Mouse (Mus musculus) embryonic facial prominence, embryonic 10.5 days (tissue): ENCODE measurements around the gene Gas1. TPM values are rescaled to one million over a fixed set of nuclear protein-coding genes. Genes with fewer than 3 reads are reported as not detected.

Source experiments
- DNase-seq: peaks from one replicate; pipeline ENCODE4 v3.0.0-alpha.2; 2017; ENCODE audit warnings: low spot score
- H3K27ac ChIP-seq: fragments of 300-500 bp; sonication (generic); replicated peaks from 2 replicates; pipeline ENCODE4 v1.5.1; 2016; ENCODE audit warnings: mild to moderate bottlenecking
- H3K27me3 ChIP-seq: fragments of 300-500 bp; sonication (generic); replicated peaks from 2 replicates; pipeline ENCODE4 v1.6.1; 2016; ENCODE audit warnings: low read depth, mild to moderate bottlenecking; ENCODE audit not compliant: poor library complexity, severe bottlenecking
- H3K36me3 ChIP-seq: fragments of 300-500 bp; sonication (generic); replicated peaks from 2 replicates; pipeline ENCODE4 v1.6.1; 2016; ENCODE audit warnings: mild to moderate bottlenecking, moderate library complexity
- H3K4me1 ChIP-seq: fragments of 300-500 bp; sonication (generic); 2 replicates; pipeline ENCODE4 v1.6.1; 2016
- H3K4me3 ChIP-seq: fragments of 300-500 bp; sonication (generic); 2 replicates; pipeline ENCODE4 v1.5.1; 2016; ENCODE audit warnings: mild to moderate bottlenecking, moderate library complexity
- H3K9me3 ChIP-seq: fragments of 300-500 bp; sonication (generic); 2 replicates; pipeline ENCODE4 v1.6.1; 2016; ENCODE audit warnings: mild to moderate bottlenecking
- WGBS: fragments of 180-500 bp; shearing (Covaris S2); methylation state at CpG from one replicate; pipeline ENCODE4 v1.1.7; 2016; 5-methylcytosine and 5-hydroxymethylcytosine counted together
- polyA plus RNA-seq: library from polyadenylated mRNA; unstranded; fragments of >200 nt; fragmentation: Nextera tagmentation; extraction: Ambion mirVana; gene quantifications from 2 replicates; pipeline ENCODE4 v1.2.1, GENCODE M21; 2016

The Gas1 gene
- polyA plus RNA-seq: 77.9 and 78.3 TPM in 2 replicates

- peaks cover 11% of the 10 kb centered on the region for H3K36me3 ChIP-seq
- peaks cover 45% of the 10 kb centered on the region for H3K4me1 ChIP-seq
- WGBS: under 1% methylated on average over 59 of the region's 59 CpGs
- H3K27me3 ChIP-seq: peaks cover 7% of the 10 kb centered on the region
- H3K27ac ChIP-seq: peak within 1 kb of the TSS; percentile 99
- peak; percentile 98 for DNase-seq
- H3K9me3 ChIP-seq: no peaks in the 10 kb centered on the region
- peak within 1 kb of the TSS; percentile 82 for H3K4me3 ChIP-seq
Observed at GRCm38 (mm10) chr13:60177106-60177796, at the start of gene Gas1. Gene Gas1 (minus strand): TSS chr13:60177365.

DNA sequence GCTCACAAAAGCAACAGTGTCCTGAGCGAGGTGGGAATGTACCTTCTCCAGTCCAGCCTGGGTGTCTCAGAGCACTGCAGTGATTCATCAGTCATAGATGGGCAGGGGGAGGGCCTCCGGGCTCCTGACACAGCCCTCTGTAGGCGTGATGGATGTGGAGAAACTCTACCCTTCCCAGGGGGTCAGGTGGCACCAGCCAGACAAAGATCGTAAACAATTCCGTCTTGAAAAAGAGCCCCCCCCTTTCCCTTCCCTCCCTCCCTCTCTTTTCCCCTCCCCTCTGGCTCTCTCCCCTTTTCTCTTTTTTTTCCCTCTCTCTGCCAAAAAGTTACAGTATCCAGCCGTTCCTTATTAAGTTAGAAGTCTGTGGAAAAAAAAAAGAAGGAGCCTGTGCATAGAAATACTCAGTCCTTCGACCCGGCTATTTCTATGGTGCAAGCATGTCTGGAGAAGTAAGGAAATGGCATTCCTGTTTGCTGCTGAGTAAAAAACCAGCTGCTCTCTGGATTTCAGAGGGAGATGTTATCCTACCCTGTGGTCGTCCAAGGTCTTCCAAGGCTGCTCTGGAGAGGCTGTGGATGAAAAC, 49.2 kb upstream of the Gas1 start:
- Histone ChIP-seq H3K4me3 (peak overlapping the region; percentile 17), H3K9me3 (peaks cover 7% of the 10 kb centered on the region; the same call in 1 of the 2 replicates), H3K27me3 (no peaks in the 10 kb centered on the region), H3K4me1 (peaks cover 51% of the 10 kb centered on the region), H3K27ac (peak overlapping the region; percentile 82), H3K36me3 (no peaks in the 10 kb centered on the region)
- 18% methylated on average over 9 of the region's 9 CpGs for WGBS
- DNase-seq: peak; percentile 76

GRCm38 (mm10) chr13:60225736-60226135, 48.6 kb upstream of the Gas1 start:
- Histone ChIP-seq H3K27ac (peak overlapping the region; percentile 82), H3K36me3 (no peaks in the 10 kb centered on the region), H3K4me1 (peaks cover 45% of the 10 kb centered on the region), H3K9me3 (peaks cover 7% of the 10 kb centered on the region; the same call in 1 of the 2 replicates), H3K27me3 (no peaks in the 10 kb centered on the region), H3K4me3 (peak overlapping the region; percentile 17; the same call in 1 of the 2 replicates)
- WGBS: 85% methylated on average over 1 of the region's 1 CpGs
- DNase-seq: no peak

DNA sequence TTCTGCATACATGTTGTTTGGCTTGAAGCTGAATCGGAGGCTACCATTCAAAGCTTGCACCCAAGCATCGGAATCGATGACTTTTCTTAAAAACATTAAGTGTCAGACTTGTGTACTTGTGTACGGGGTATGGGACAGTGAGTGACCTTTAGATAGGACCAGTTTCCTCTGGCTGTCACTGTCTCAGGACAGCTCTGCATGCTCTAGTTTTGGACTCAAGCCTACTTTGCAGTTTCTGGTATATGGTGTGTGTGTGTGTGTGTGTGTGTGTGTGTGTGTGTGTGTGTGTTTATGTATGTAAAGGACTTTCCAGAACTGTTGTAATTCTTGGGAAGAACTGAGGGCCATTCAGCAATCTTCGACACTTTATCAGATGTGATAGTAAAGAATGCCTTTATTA, 48.1 kb upstream of the Gas1 start:
- WGBS: 95% methylated on average over 5 of the region's 5 CpGs
- no peak overlapping the region for H3K4me3 ChIP-seq
- no peak for DNase-seq
- no peaks in the 10 kb centered on the region for H3K27me3 ChIP-seq
- no peaks in the 10 kb centered on the region for H3K36me3 ChIP-seq
- peaks cover 40% of the 10 kb centered on the region for H3K4me1 ChIP-seq
- H3K27ac ChIP-seq: peak overlapping the region; percentile 82; the same call in 1 of the 2 replicates
- peaks cover 7% of the 10 kb centered on the region; the same call in 1 of the 2 replicates for H3K9me3 ChIP-seq

DNA sequence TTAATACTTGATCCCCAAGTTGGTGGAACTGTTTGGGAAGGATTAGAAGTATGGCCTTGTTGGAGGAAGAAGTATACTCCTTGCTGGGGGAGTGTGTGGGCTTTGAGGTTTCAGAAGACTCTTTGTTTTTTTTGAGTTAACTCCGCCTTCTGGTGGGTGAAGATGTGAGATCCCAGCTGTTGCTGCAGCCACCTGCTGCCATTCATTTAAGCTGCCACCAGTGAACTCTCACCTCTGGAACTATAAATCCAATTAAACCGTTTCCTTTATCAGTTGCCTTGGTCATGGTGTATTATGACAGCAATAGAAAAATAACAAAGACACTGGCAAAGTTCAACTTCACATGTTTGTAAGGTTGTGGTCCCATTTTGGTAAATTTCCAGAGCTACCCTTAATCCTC, 46.6 kb upstream of the Gas1 start:
- H3K27ac ChIP-seq: no peak overlapping the region
- peaks cover 7% of the 10 kb centered on the region; the same call in 1 of the 2 replicates for H3K9me3 ChIP-seq
- H3K4me3 ChIP-seq: no peak overlapping the region
- peaks cover 38% of the 10 kb centered on the region for H3K4me1 ChIP-seq
- no peak for DNase-seq
- no peaks in the 10 kb centered on the region for H3K36me3 ChIP-seq
- WGBS: 69% methylated on average over 2 of the region's 2 CpGs
- no peaks in the 10 kb centered on the region for H3K27me3 ChIP-seq

- no peak overlapping the region for H3K4me3 ChIP-seq
- peaks cover 26% of the 10 kb centered on the region for H3K4me1 ChIP-seq
- H3K9me3 ChIP-seq: peaks cover 7% of the 10 kb centered on the region; the same call in 1 of the 2 replicates
- WGBS: 85% methylated on average over 11 of the region's 11 CpGs
- H3K27me3 ChIP-seq: no peaks in the 10 kb centered on the region
- H3K27ac ChIP-seq: no peak overlapping the region; the same call in 1 of the 2 replicates
- DNase-seq: no peak
- H3K36me3 ChIP-seq: no peaks in the 10 kb centered on the region
Observed at GRCm38 (mm10) chr13:60222336-60222735, 45.2 kb upstream of the Gas1 start.

- H3K36me3 ChIP-seq: no peaks in the 10 kb centered on the region
- no peak for DNase-seq
- no peaks in the 10 kb centered on the region for H3K27me3 ChIP-seq
- WGBS: 91% methylated on average over 7 of the region's 7 CpGs
- no peaks in the 10 kb centered on the region for H3K9me3 ChIP-seq
- peaks cover 9% of the 10 kb centered on the region; the same call in 1 of the 2 replicates for H3K4me1 ChIP-seq
- no peak overlapping the region for H3K27ac ChIP-seq
- no peak overlapping the region for H3K4me3 ChIP-seq
Observed at GRCm38 (mm10) chr13:60213896-60214295, 36.7 kb upstream of the Gas1 start.

- Histone ChIP-seq H3K27ac (no peak overlapping the region), H3K4me1 (no peaks in the 10 kb centered on the region), H3K4me3 (no peak overlapping the region), H3K27me3 (no peaks in the 10 kb centered on the region), H3K9me3 (peaks cover 19% of the 10 kb centered on the region; the same call in 1 of the 2 replicates), H3K36me3 (no peaks in the 10 kb centered on the region)
- no peak for DNase-seq
- WGBS: 90% methylated on average over 6 of the region's 6 CpGs
Observed at GRCm38 (mm10) chr13:60207135-60207601, 30.0 kb upstream of the Gas1 start.

DNA sequence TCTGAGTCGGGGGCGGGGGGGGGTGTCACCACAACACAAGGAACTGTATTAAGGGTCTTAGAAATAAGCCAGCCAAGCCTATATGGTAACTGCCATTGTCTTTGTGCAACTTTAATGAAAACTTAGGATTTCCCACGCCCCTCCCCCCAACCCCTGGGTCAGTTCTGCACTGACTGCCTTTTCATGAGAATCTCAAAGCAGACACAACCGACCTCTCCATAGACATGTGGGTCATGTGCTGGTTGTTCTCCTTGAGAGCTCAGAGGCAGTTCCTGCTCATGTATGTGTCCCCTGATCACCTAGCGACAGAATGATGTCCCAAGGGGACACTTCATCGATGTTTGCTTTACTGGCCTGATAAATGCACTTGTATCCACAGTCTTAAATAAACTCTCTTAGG, 27.6 kb upstream of the Gas1 start:
- Histone ChIP-seq H3K4me3 (no peak overlapping the region), H3K27me3 (no peaks in the 10 kb centered on the region), H3K4me1 (no peaks in the 10 kb centered on the region), H3K36me3 (no peaks in the 10 kb centered on the region), H3K27ac (no peak overlapping the region), H3K9me3 (peaks cover 19% of the 10 kb centered on the region; the same call in 1 of the 2 replicates)
- 90% methylated on average over 6 of the region's 6 CpGs for WGBS
- DNase-seq: no peak

- Histone ChIP-seq H3K27me3 (no peaks in the 10 kb centered on the region), H3K27ac (no peak overlapping the region), H3K36me3 (no peaks in the 10 kb centered on the region), H3K4me1 (peaks cover 9% of the 10 kb centered on the region; the same call in 1 of the 2 replicates), H3K9me3 (peaks cover 6% of the 10 kb centered on the region), H3K4me3 (no peak overlapping the region)
- DNase-seq: no peak
- WGBS: 70% methylated on average over 6 of the region's 6 CpGs
Observed at GRCm38 (mm10) chr13:60193273-60193672, 16.1 kb upstream of the Gas1 start.

GRCm38 (mm10) chr13:60189923-60190322, 12.8 kb upstream of the Gas1 start:
- Histone ChIP-seq H3K4me3 (no peak overlapping the region), H3K27ac (no peak overlapping the region), H3K4me1 (peaks cover 9% of the 10 kb centered on the region; the same call in 1 of the 2 replicates), H3K36me3 (no peaks in the 10 kb centered on the region), H3K9me3 (no peaks in the 10 kb centered on the region), H3K27me3 (no peaks in the 10 kb centered on the region)
- no peak for DNase-seq
- 72% methylated on average over 10 of the region's 10 CpGs for WGBS

GRCm38 (mm10) chr13:60188952-60189351, 11.8 kb upstream of the Gas1 start:
- Histone ChIP-seq H3K27ac (no peak overlapping the region), H3K9me3 (no peaks in the 10 kb centered on the region), H3K27me3 (no peaks in the 10 kb centered on the region), H3K36me3 (no peaks in the 10 kb centered on the region), H3K4me1 (peaks cover 7% of the 10 kb centered on the region; the same call in 1 of the 2 replicates), H3K4me3 (no peak overlapping the region)
- no peak for DNase-seq
- 87% methylated on average over 8 of the region's 8 CpGs for WGBS

DNA sequence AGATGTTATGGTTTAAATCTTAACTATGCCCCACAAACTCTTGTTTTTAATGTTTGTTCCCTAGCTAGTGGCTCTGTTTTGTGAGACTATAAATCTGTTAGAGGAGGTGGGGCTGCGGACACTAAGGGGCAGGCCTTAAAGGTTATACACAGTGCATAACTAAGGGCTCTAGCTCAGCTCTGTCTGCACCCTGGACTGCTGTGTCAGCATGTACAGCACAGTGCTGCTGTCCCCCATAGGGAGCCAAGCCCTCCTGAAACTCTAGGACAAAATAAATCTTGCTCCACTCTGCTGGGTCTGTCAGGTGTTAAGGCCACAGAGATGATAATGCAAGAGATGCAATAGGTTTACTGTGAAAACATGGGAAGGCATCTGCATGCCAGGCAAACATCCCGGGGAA, 10.1 kb upstream of the Gas1 start:
- 93% methylated on average over 2 of the region's 2 CpGs for WGBS
- no peak for DNase-seq
- Histone ChIP-seq H3K9me3 (no peaks in the 10 kb centered on the region), H3K4me1 (no peaks in the 10 kb centered on the region), H3K36me3 (no peaks in the 10 kb centered on the region), H3K27ac (no peak overlapping the region), H3K27me3 (no peaks in the 10 kb centered on the region), H3K4me3 (no peak overlapping the region)
